Mouse (Mus musculus): ENCODE results near the gene Mrps18a. TPM values are rescaled to one million over a fixed set of nuclear protein-coding genes. Genes with fewer than 3 reads are reported as not detected.

The Mrps18a gene
- total RNA-seq, 2 experiments from 2014 or later = 11.3 to 19.4 TPM

DNA sequence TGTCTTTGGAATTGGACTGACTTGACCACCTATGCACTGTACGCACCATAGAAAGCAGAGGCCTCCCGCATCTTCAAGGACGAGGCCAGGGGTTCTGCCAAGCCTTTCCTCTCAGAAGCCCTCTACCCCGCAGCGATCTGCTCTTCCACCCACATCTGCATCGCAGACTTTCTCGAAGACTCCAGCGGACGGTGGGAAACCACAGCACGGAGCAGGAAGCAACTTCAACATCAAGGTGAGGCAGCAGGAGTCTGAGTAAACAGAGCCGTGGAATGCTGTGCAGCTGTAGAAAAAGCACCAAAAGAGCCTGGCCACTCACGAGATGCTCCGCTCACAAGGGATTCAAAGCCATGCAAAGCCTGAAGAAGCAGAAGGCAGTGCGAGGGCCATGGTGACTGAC, 18.9 kb upstream of the Mrps18a start:
- ATAC-seq (replicated peaks; ENCODE audit: low FRiP score, poor library complexity, severe bottlenecking) = no peak

DNA sequence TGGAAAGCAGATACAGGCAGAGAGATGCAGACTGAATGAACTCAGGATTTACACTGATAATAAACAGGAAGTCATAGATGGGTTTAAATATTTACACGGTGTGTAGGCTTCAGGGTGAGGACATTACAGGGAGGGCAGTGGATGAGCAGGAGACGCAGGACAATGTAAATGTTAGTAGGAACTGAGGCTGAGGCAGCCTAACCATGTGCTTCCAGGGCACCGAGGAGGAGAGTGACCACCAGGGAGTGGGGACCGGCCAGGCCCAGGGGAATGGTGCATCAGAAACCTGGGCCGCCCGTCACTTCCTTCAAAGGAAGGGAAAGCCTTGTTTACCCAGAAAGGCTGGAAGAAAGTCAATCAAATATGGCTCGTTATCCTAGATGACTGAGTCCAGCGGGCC, 12.3 kb upstream of the Mrps18a start:
- no peak for ATAC-seq (replicated peaks; ENCODE audit: low FRiP score, poor library complexity, severe bottlenecking)

DNA sequence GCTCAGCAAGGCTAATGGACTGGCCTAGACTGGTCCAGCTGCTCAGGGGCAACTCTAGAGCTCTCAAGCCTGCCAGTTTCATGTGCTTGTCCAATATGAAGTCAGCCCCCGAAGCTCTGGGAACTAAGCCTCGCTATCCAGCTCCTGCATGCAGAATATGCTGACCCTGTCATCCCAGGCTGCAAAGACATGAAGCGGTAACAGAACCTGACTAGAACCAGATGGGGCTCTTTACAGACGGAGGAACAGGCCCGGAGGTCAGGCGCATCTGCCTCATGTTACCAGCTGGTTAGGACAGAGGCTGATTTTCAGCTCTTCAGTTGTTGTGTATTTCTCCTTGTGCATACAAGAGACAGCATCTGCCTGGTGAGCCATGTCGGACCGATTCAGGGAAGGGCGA, 8.9 kb upstream of the Mrps18a start:
- no peak for ATAC-seq (replicated peaks; ENCODE audit: low FRiP score, poor library complexity, severe bottlenecking)

DNA sequence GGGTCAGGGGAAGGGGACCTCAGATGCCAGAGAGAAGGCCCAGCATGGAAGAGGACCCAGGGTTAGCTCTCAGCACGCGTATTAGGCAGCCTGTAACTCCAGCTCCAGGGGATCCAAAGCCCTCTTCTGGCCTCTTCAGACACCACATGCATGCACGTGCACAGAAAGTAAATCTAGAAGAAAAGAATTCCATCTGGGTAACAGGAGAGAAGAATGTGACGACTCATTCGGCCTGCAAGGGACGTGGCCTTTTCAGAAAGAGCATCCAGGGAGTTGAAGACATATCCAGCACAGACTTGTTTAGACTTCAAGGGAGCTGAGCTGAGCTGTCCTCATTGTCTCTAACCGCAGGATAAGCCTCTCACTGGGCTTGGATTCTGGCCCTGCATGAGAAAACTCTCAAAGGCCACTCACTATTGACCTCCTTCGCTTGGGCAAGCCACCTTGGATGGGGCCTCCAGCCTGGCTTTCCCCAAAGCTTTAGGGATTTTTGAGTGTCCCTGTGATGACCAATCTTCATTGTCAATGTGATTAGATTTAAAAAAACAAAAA, 8.1 kb upstream of the Mrps18a start:
- ATAC-seq (replicated peaks; ENCODE audit: low FRiP score, poor library complexity, severe bottlenecking) = no peak

DNA sequence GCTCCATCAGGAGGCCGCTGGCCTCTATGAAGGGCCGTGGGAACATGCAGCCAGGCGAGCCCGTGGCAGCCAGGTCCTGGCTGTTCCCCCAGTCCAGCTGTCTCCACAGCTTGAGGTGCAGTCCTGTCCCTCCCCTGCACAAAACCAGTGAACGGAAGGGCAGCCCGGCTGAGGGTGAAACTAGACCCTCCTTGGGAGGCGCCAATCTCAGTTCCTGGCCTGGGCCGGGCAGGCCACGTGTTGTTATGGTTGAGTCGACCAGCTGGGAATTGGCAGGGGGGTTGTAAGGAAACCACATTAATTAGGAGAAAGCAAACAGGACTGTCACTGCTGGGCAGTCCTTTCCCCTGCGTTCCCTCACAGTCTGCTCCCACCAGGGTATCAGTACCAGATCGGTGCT, 6.3 kb upstream of the Mrps18a start:
- ATAC-seq (replicated peaks; ENCODE audit: low FRiP score, poor library complexity, severe bottlenecking) = no peak

DNA sequence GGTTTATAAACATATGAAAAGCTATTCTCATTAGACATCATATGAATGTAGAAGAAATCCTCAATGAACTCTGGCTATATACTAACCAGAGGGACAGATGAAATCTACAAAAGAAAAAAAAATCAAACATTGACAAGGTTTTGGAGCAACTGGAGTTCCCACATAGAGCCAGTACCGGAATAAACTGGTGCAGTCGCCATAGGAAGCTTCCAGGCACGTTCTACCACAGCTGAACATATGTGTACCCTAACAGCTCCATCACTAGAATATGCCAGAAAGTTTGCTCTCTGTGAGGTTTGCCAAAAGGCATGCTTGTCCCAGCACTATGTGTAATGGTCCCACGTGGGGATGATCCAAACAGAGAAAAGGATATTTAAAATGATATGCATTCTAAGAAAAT, 2.5 kb upstream of the Mrps18a start:
- no peak for ATAC-seq (replicated peaks; ENCODE audit: low FRiP score, poor library complexity, severe bottlenecking)

DNA sequence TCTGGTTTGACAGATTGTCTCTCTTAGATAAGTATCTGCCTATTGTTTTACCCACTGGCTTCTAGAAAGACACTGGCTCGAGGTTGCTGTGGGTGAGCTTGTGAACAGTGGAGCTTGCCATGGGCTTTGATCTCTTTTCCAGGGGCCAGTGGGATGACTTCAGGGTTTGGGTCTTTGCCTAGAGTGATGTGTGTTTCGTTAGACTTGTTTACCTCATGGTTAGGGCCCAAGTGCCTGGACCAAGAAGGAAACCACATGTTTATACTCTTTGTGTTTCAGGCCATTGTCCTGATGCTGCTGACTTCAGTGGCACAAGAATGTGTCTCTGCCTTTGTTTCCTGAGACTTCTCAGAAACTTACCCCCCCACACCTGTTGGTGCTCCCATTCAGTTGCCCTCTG, 4.7 kb downstream of the Mrps18a start:
- ATAC-seq (replicated peaks; ENCODE audit: low FRiP score, poor library complexity, severe bottlenecking) = no peak

DNA sequence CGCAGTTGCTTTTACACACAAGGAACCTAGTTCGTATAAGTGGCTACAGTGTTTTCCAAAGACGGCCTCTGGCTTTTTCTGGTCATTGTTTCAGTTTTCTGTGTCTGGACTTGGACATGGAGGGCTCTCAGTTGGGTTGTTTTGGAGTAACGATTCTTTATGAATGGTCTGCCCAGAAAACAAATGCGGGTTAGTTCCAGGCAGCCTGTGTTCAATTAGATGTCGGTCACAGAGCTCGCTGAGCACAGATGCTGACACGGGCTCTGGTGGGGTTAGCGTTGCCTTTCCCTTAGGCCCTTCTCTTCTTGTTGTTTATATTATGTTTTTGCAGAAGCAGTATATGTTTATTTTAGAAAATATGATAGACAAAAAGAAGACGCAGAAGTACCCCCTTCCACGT, 5.4 kb downstream of the Mrps18a start:
- no peak for ATAC-seq (replicated peaks; ENCODE audit: low FRiP score, poor library complexity, severe bottlenecking)

DNA sequence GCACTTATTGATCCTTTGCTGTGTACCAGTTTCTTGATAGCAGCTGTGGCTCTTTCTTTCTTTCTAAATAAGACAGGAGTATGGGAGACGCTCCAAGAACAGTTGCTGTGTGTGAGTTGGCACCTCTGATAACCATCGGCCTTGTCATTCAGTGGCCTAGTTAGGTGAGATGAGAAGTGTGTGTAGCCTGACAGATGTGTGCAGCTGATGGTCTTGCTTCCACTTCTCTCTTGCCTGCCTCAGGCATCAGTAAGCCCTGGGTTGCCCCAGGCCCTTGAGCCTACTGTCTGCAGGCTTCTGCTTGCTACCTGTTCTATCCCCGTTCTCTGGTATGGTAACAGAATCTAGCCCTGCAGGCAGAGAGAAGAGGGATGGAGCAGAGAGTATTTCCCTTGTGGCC, 6.1 kb downstream of the Mrps18a start:
- no peak for ATAC-seq (replicated peaks; ENCODE audit: low FRiP score, poor library complexity, severe bottlenecking)

DNA sequence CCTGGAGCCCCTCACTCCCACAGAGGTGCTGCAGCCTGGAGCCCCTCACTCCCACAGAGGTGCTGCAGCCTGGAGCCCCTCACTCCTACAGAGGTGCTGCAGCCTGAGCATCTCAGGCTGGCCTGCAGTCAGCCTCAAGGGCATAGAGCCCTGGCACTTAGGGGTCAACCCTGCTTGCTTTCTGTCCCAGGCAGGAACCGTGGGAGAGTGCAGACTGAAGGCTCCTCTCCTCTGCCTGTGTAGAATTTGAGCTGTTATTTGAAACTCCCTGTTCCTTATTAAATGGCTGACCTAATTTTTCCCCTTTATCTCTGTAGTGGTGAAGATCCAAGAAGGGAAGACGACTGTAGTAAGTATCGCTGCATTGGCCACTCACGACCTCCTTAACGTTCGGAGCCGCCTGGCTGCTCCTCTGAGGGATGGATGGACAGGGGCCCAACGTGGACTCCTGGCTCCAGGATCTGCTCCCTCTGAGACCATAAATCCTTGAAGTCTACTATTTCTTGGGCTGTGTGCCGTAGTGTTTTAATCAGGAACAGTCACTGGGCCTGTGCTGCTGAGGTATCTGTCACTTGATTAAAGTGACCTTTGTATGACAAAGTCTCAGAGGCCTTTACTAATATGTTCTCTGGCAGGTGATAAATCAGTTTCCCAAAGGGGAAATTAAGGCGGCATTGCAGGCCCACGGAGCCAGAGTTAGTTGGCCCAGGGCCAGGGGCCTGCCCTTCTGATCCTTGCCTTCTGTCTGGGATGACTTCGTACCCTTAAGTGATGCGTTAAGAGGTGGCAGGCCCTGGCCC, 7.0 kb downstream of the Mrps18a start:
- no peak for ATAC-seq (replicated peaks; ENCODE audit: low FRiP score, poor library complexity, severe bottlenecking)

DNA sequence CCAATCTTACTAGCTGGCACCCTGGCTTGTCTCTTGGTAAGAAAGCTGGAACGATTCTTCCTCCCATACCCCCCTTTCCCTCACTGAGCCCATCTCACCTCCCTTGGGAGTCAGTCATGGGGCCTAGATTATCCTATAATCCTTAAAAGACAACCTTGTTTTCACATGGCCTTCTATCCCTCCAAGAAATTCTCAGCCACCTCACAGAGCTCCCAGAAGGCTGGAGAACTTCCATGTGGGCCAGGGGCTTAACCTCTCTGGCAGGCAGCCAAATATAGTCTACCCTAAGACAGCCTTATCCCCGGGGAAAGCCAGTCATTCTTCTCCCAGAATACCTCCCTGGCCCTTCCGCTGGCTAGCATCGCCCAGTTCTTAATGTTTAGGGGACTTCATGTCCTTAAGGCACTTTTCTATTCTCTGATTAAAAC, 7.7 kb downstream of the Mrps18a start:
- no peak for ATAC-seq (replicated peaks; ENCODE audit: low FRiP score, poor library complexity, severe bottlenecking)

DNA sequence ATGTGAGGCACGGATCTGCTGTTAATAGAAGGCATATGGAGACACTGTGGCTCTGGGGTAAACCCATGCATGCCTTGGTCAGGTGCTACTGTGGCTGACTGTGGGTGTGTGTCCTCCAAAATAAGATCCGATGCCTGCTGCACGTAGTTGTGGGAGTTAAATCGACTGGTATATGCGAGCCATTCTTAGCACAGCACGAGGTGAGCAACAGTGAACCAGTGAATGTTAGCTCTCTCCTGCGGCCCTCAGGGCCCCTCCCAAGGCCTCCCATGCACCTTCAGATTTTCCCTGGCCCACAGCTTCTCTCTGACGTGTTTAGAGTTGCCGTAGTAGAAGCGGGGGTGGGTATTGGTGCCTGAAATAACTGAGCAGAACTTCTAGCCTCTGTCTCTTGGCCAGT, 8.9 kb downstream of the Mrps18a start:
- ATAC-seq (replicated peaks; ENCODE audit: low FRiP score, poor library complexity, severe bottlenecking) = no peak

DNA sequence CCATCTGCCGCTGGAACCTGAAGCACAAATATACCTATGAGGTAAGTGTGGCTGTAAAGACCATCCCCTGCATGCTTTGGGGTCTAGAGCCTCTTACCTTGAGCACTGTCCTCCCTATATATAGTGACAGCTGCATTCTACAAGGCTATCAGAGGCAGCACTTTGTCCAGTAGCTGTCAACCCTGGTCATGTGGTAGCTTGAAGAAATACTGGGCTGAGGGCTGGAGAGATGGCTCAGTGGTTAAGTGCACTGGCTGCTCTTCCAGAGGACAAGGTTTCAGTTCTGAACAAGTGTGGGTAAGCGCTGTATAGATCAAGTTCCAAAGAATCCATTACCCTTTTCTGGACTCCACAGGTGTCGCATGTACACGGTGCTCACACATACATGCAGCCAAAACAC, 12.0 kb downstream of the Mrps18a start:
- no peak for ATAC-seq (replicated peaks; ENCODE audit: low FRiP score, poor library complexity, severe bottlenecking)

DNA sequence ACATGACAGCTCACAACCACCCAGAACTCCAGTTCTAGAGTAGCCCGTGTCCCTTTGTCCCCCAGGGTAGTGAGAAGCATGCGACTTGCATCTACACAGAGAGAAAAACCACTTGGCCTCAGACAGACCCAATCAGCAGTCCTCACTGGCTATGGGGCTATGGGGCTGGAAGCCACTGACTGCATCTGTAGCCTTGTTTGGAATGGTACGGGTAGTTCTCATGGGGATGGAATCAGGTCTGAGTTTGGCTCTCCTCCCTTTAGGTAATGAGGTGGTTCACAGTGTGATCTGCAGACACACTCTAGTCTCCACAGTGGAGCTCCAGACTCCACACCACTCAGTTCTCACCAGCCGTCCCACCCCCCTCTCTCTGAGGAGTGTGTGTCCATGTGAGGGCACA, 12.5 kb downstream of the Mrps18a start:
- no peak for ATAC-seq (replicated peaks; ENCODE audit: low FRiP score, poor library complexity, severe bottlenecking)

DNA sequence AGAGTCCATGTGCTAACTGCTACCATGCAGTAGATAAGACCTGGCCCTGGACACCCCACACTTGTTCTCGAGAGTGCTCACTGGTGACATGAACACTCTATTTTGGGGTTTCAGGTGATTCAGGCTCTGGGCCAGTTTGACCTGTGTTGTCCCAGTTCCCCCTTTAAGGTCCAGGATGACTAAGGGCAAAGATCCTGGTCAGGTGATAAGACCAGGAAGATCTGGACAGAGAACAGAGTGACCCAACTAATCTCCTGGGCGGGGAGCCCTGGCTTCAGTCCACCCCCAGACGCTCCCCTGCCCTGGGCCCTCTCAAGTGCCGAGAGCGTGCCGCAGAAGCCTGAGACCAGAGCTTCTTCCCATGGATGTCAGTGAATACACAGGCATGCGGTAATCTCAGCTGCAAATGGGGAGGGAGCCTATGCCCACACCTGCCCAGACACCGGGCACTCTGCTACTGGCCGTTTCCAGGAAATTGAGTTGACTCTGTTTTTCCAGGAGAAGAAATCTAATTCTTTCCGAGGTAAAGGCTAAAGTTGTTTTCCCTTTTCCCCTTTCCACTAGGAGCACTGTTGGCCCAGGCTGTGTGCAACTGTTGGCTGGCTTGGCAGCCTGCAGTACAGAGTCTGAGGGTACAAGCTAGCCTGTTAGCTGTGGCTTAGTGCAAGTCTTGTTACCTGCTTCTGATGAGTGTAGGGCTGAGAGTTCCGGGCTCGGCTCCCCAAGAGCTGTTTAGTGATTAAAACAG, 13.3 kb downstream of the Mrps18a start:
- no peak for ATAC-seq (replicated peaks; ENCODE audit: low FRiP score, poor library complexity, severe bottlenecking)

DNA sequence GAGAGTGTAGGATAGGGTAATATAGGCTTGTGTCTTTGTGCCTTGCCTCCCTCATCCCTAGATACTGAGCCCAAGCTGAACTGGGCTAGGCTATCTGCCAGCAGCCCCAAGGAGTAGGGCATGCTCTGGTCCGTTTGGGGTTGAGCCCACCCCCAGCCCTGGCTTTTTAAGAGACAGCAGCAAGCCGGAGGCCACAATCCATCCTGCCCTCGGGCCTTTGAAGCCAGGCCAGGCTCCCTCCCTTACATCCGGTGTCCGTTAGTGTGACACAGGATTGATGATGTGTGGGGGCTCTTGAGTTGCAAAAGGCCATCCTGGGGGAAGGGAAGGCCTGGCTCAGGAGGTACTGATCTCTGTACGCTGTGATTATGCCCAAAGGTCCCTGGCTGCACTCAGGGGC, 15.8 kb downstream of the Mrps18a start:
- no peak for ATAC-seq (replicated peaks; ENCODE audit: low FRiP score, poor library complexity, severe bottlenecking)

DNA sequence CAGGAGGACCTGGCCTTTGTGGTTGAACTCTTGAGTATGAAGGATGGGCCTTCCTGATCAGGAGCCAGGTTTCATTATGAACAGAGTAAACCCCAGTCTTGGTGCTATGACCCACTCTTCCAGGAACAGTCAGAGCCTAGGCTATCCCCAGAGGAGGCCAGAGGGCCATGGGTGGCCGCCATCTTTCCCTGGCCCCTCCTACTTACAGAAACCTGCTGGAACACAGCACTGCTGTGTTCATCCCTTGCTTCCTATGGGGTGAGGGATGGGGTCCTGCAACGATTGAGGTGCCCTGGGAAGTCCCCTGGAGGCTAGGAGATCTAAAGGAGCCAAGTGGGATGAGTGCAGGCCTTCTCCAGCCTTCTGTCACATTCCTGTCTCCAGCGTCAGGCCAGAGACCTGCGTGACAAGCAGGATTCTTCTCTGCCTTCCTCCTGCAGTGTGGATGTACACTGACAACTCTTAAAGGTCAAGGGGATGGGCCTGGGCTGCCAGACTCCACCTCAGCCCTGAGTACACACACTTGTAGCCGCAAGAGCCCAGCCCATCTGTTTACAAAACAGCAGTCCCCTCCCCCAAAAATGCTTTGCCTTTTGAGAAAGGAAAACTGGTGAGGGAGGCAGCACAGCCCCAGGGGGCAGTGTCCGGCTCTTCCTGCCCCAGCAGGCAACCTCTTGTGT, 17.2 kb downstream of the Mrps18a start:
- no peak for ATAC-seq (replicated peaks; ENCODE audit: low FRiP score, poor library complexity, severe bottlenecking)

DNA sequence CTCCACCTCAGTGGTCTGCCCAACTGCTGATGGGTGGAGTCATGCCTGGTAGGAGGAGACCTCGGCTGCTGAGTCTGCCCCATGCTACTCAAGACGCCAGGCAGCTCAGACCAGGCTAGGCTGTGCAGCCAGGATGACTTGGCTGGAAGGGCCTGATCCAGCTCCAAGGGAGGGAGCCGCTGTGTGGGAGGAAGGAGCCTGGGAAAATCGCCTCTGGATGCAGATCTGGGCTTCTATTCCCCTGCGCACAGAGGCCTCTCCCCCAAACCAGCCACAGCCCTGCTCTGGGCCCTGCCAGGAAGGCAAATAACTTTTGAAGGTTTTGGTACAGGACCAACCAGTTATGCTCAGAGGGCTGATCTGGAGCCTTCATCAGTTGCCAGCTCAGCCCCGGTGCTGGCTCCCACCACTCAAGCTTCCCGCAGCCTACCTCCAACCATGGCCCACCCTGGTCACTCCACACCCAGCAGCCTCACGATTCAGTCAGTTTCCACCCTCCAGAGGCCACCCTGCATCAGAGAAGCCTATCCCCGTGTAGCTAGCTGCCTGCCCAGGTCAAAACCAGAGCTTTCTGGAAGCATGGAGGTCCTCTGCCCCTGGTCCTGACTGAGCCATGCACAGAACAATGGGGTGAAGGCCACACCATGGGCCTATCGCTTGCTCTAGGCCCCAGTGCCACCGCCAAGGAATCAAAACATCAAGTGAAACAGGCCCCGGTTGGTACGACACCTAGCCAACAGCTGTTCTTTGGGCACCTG, 19.1 kb downstream of the Mrps18a start:
- ATAC-seq (replicated peaks; ENCODE audit: low FRiP score, poor library complexity, severe bottlenecking) = no peak

DNA sequence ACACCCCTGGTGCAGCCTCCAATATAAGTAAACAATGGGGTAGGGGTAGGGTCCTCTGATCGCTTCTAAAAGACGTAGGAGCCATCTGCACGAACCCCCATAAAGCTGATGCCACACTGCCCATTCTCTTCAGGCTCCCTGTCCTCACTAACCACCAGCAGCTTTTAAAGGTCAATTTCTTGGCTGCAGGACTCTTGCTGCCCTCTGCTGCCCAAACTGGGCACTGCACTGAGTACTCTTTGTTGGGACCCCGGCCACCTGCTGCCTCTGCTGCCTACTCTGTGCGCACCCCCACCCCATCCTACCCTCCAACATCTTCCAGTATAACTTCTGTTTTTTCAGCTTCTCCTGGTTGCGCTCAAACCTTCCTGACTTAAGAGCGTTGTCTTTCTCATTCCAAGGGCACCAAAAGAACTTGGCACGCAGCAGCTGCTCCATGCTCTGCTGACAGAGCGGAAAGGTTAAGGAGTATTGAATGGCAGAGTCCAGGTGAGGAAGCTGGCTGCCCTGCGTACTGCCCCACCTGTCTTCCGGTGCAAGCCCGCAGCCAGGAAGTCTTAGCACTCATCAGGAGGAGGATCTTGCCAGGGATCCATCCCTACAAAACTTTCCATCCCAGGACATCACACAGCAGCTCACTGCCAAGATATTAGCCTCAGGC, 21.4 kb downstream of the Mrps18a start:
- peak; percentile 76 for ATAC-seq (replicated peaks; ENCODE audit: low FRiP score, poor library complexity, severe bottlenecking)
